Mouse (Mus musculus) ES-E14 (cell line): ENCODE measurements around the gene Irf8.

Experiments
- CHD2 ChIP-seq: IDR thresholded peaks from 2 replicates; pipeline ENCODE4 v1.6.1; 2014; ENCODE audit warnings: mild to moderate bottlenecking, low read depth, low read length, inconsistent platforms
- HCFC1 ChIP-seq: IDR thresholded peaks from 2 replicates; pipeline ENCODE4 v1.6.1; 2012; ENCODE audit warnings: low read length, inconsistent platforms, borderline replicate concordance; ENCODE audit not compliant: insufficient read depth
- MAFK ChIP-seq: IDR thresholded peaks from 2 replicates; pipeline ENCODE4 v1.6.1; 2014; ENCODE audit warnings: mild to moderate bottlenecking, low read depth, low read length, inconsistent platforms; ENCODE audit not compliant: insufficient read depth
- ZNF384 ChIP-seq: IDR thresholded peaks from 2 replicates; pipeline ENCODE4 v1.6.1; 2012; ENCODE audit warnings: low read depth, low read length, inconsistent platforms

DNA sequence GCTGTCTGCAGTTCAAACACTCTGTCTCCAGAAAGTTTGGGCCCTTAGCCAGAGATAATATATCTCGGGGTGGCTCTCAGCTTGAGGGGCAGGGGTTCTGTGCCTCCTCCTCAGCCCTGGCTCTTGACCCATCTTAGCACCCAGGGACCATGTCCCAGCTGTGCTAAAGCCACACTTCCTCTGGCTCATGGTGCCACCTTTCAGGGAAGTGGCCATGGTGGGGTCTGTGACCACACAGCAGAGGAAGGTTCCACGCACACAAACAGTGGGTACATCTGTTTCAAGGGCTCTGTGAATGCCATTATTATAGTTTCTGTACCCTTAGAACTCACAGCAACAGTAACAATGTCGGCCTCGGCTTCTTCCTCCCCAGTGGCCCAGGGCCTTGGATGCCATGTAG lies 47.6 kb downstream of the Irf8 start:
- no peak for TF ChIP-seq ZNF384
- no peak for TF ChIP-seq HCFC1
- no peak for TF ChIP-seq CHD2
- TF ChIP-seq MAFK: no peak
